Mouse (Mus musculus) midbrain, embryonic 15.5 days (tissue): ENCODE data around the gene Gm10945. TPM values are rescaled to one million over a fixed set of nuclear protein-coding genes. Genes with fewer than 3 reads are reported as not detected.

Experiments
- polyA plus RNA-seq: library from polyadenylated mRNA; unstranded; fragments of >200 nt; fragmentation: Nextera tagmentation; extraction: Ambion mirVana; gene quantifications from 2 replicates; pipeline ENCODE4 v1.2.1, GENCODE M21; 2015

Gm10945 gene
- polyA plus RNA-seq, 1 experiment from 2014 or later = not detected

Other genes starting within 250 kb of the Gm10945 start
- gene Oprm1, start 3.3 kb downstream of the Gm10945 start, polyA plus RNA-seq = 1.8 and 2.1 TPM in 2 replicates